Mouse (Mus musculus) MEL (cell line): ENCODE data around the gene Golm1. TPM values are rescaled to one million over a fixed set of nuclear protein-coding genes. Genes with fewer than 3 reads are reported as not detected.
A peak's percentile ranks its signal among the peaks of the same experiment; 100 is the strongest.

Source experiments
- DNase-seq: peaks from one replicate; pipeline ENCODE4 v3.0.0; 2011; ENCODE audit warnings: low read depth, low spot score
- H3K27ac ChIP-seq: 2 replicates; pipeline ENCODE4 v1.5.1; 2012; ENCODE audit warnings: low read depth, mild to moderate bottlenecking, control low read depth, low read length, moderate library complexity; ENCODE audit not compliant: control insufficient read depth
- H3K27me3 ChIP-seq, 2 experiments: fragments of 150-350 bp in 1 of 2; sonication (generic) in 1 of 2; 2 replicates each; pipeline ENCODE4 v1.6.1; 2012; ENCODE audit warnings: low read length in 2 of 2, mild to moderate bottlenecking in 2 of 2, improper control_type of control experiment in 1 of 2, moderate library complexity in 1 of 2; ENCODE audit not compliant: insufficient read depth in 2 of 2, control insufficient read depth in 1 of 2
- H3K36me3 ChIP-seq, 2 experiments: 2 replicates each; pipeline ENCODE4 v1.6.1; 2012 to 2014; ENCODE audit warnings: low read length in 2 of 2, improper control_type of control experiment in 1 of 2, inconsistent platforms in 1 of 2, mild to moderate bottlenecking in 1 of 2; ENCODE audit not compliant: insufficient read depth in 2 of 2, control insufficient read depth in 1 of 2
- H3K4me1 ChIP-seq, 2 experiments: fragments of 150-350 bp in 1 of 2; sonication (generic) in 1 of 2; 2 replicates each; pipeline ENCODE4 v1.6.1; 2012; ENCODE audit warnings: low read length in 2 of 2, improper control_type of control experiment in 1 of 2, mild to moderate bottlenecking in 1 of 2; ENCODE audit not compliant: insufficient read depth in 2 of 2, control insufficient read depth in 1 of 2
- H3K4me3 ChIP-seq, 2 experiments: fragments of 150-350 bp in 1 of 2; sonication (generic) in 1 of 2; 2 replicates each; pipeline ENCODE4 v1.5.1; 2012; ENCODE audit warnings: low read depth in 2 of 2, low read length in 2 of 2, mild to moderate bottlenecking in 2 of 2, moderate library complexity in 2 of 2, control low read depth in 1 of 2, improper control_type of control experiment in 1 of 2; ENCODE audit not compliant: control insufficient read depth in 1 of 2, insufficient read depth in 1 of 2
- H3K79me2 ChIP-seq: 2 replicates; pipeline ENCODE4 v1.6.1; 2012; ENCODE audit warnings: mild to moderate bottlenecking, low read length, moderate library complexity; ENCODE audit not compliant: control insufficient read depth, poor library complexity, insufficient read depth
- H3K9ac ChIP-seq: 2 replicates; pipeline ENCODE4 v1.6.1; 2012; ENCODE audit warnings: low read depth, mild to moderate bottlenecking, control low read depth, low read length, moderate library complexity; ENCODE audit not compliant: control insufficient read depth, poor library complexity, severe bottlenecking
- H3K9me3 ChIP-seq: fragments of 150-350 bp; sonication (generic); replicated peaks from 2 replicates; pipeline ENCODE4 v1.6.1; 2012; ENCODE audit warnings: mild to moderate bottlenecking, low read length, improper control_type of control experiment, moderate library complexity; ENCODE audit not compliant: insufficient read depth
- BHLHE40 ChIP-seq: IDR thresholded peaks from 2 replicates; pipeline ENCODE4 v1.6.1; 2012; ENCODE audit warnings: low read depth, mild to moderate bottlenecking, inconsistent platforms, low read length, improper control_type of control experiment, borderline replicate concordance
- CTCF ChIP-seq, 3 experiments: IDR thresholded peaks in 2 of 3; conservative IDR thresholded peaks in 1 of 3; 2 replicates each; pipeline ENCODE4 v1.5.1; 2011 to 2012; ENCODE audit warnings: low read length in 3 of 3, low read depth in 2 of 3, mild to moderate bottlenecking in 2 of 3, improper control_type of control experiment in 1 of 3, inconsistent platforms in 1 of 3, mixed read lengths in 1 of 3, moderate library complexity in 1 of 3; ENCODE audit not compliant: control insufficient read depth in 1 of 3, insufficient read depth in 1 of 3, poor library complexity in 1 of 3, severe bottlenecking in 1 of 3
- EP300 ChIP-seq, 2 experiments: IDR thresholded peaks; 2 replicates each; pipeline ENCODE4 v1.6.1; 2011; ENCODE audit warnings: improper control_type of control experiment in 2 of 2, low read length in 2 of 2, low read depth in 1 of 2, mild to moderate bottlenecking in 1 of 2
- GABPA ChIP-seq: IDR thresholded peaks from 2 replicates; pipeline ENCODE4 v1.6.1; 2012; ENCODE audit warnings: low read depth, mild to moderate bottlenecking, inconsistent platforms, low read length, improper control_type of control experiment, moderate library complexity
- GATA1 ChIP-seq: IDR thresholded peaks from 2 replicates; pipeline ENCODE4 v1.6.1; 2011; ENCODE audit warnings: low read depth, low read length, improper control_type of control experiment
- KAT2A ChIP-seq: conservative IDR thresholded peaks from 2 replicates; pipeline ENCODE4 v1.6.1; 2012; ENCODE audit warnings: low read depth, low read length, improper control_type of control experiment, inconsistent platforms
- MAX ChIP-seq: IDR thresholded peaks from 2 replicates; pipeline ENCODE4 v1.6.1; 2011; ENCODE audit warnings: low read length, improper control_type of control experiment
- MAZ ChIP-seq: IDR thresholded peaks from 2 replicates; pipeline ENCODE4 v1.6.1; 2012; ENCODE audit warnings: low read depth, mild to moderate bottlenecking, inconsistent platforms, low read length, improper control_type of control experiment
- MEF2A ChIP-seq: IDR thresholded peaks from 2 replicates; pipeline ENCODE4 v1.6.1; 2014; ENCODE audit warnings: low read depth, mild to moderate bottlenecking, inconsistent platforms, low read length, improper control_type of control experiment; ENCODE audit not compliant: poor library complexity, insufficient replicate concordance, severe bottlenecking; ENCODE audit errors: extremely low read depth
- MYC ChIP-seq: IDR thresholded peaks from 2 replicates; pipeline ENCODE4 v1.6.1; 2011; ENCODE audit warnings: low read depth, mild to moderate bottlenecking, low read length, improper control_type of control experiment, moderate library complexity
- NRF1 ChIP-seq: IDR thresholded peaks from 2 replicates; pipeline ENCODE4 v1.6.1; 2014; ENCODE audit warnings: low read depth, mild to moderate bottlenecking, inconsistent platforms, low read length, improper control_type of control experiment, moderate library complexity; ENCODE audit not compliant: poor library complexity, insufficient read depth, severe bottlenecking
- POLR2AphosphoS2 ChIP-seq: IDR thresholded peaks from 2 replicates; pipeline ENCODE4 v1.6.1; 2011; ENCODE audit warnings: low read length, improper control_type of control experiment
- SIN3A ChIP-seq: IDR thresholded peaks from 2 replicates; pipeline ENCODE4 v1.6.1; 2012; ENCODE audit warnings: low read length, improper control_type of control experiment, inconsistent platforms
- SMC3 ChIP-seq: IDR thresholded peaks from 2 replicates; pipeline ENCODE4 v1.6.1; 2011; ENCODE audit warnings: low read depth, low read length, improper control_type of control experiment
- TAL1 ChIP-seq: IDR thresholded peaks from 2 replicates; pipeline ENCODE4 v1.6.1; 2012; ENCODE audit warnings: mild to moderate bottlenecking, inconsistent platforms, low read length, moderate library complexity, mixed read lengths
- TCF12 ChIP-seq: IDR thresholded peaks from 2 replicates; pipeline ENCODE4 v1.6.1; 2014; ENCODE audit warnings: low read depth, mild to moderate bottlenecking, inconsistent platforms, low read length, improper control_type of control experiment, moderate library complexity
- UBTF ChIP-seq: IDR thresholded peaks from 2 replicates; pipeline ENCODE4 v1.6.1; 2012; ENCODE audit warnings: low read depth, mild to moderate bottlenecking, inconsistent platforms, low read length, improper control_type of control experiment, moderate library complexity, borderline replicate concordance; ENCODE audit not compliant: insufficient read depth
- USF1 ChIP-seq: IDR thresholded peaks from 2 replicates; pipeline ENCODE4 v1.6.1; 2014; ENCODE audit warnings: low read depth, mild to moderate bottlenecking, inconsistent platforms, low read length, improper control_type of control experiment, moderate library complexity
- USF2 ChIP-seq, 2 experiments: IDR thresholded peaks; 2 replicates each; pipeline ENCODE4 v1.6.1; 2011 to 2012; ENCODE audit warnings: improper control_type of control experiment in 2 of 2, low read length in 2 of 2, borderline replicate concordance in 1 of 2, inconsistent platforms in 1 of 2, low read depth in 1 of 2, mild to moderate bottlenecking in 1 of 2; ENCODE audit not compliant: insufficient read depth in 1 of 2
- ZC3H11A ChIP-seq: IDR thresholded peaks from 2 replicates; pipeline ENCODE4 v1.6.1; 2012; ENCODE audit warnings: low read depth, mild to moderate bottlenecking, inconsistent platforms, low read length, improper control_type of control experiment
- polyA plus RNA-seq, 2 experiments: library from polyadenylated mRNA; stranded (reverse) in 1 of 2; unstranded in 1 of 2; fragments of >175 nt in 1 of 2; fragments of >200 nt in 1 of 2; gene quantifications; 2 replicates each; pipeline versions ENCODE4 v1.2.1 to v1.2.4; 2012; ENCODE audit warnings: low replicate concordance in 2 of 2, low read depth in 1 of 2; ENCODE audit not compliant: insufficient read length in 2 of 2, insufficient read depth in 1 of 2, missing spikeins in 1 of 2
- total RNA-seq: library from RNA; depleted of rRNA; stranded (reverse); fragments of 300-350 nt; gene quantifications from 2 replicates; pipeline ENCODE4 v1.2.3, GENCODE M21; 2012

The Golm1 gene
- total and polyA plus RNA-seq, 3 experiments = 22.1 to 26.8 TPM; not detected in 1

GRCm38 (mm10) chr13:59690576-59690975 is 15.0 kb upstream of the Golm1 start:
- peaks cover 0 to 11% of the 10 kb centered on the region in 2 experiments; a peak in 2 of 4 replicates for H3K36me3 ChIP-seq
- no peak overlapping the region for H3K9ac ChIP-seq
- H3K4me3 ChIP-seq = no peak overlapping the region
- peaks cover 0 to 13% of the 10 kb centered on the region in 2 experiments; a peak in 3 of 4 replicates for H3K4me1 ChIP-seq
- no peaks in the 10 kb centered on the region for H3K79me2 ChIP-seq
- H3K27me3 ChIP-seq = no peaks in the 10 kb centered on the region
- 0 out of 6 replicates have a peak, but pooled peaks of 1 of the 3 experiments have one; percentile 4 for TF ChIP-seq CTCF (IDR thresholded peaks at IDR 0.05 in 2 of 3, conservative IDR thresholded peaks at IDR 0.05 in 1 of 3; ENCODE audit: control insufficient read depth in 1 of 3, insufficient read depth in 1 of 3, low read depth in 2 of 3, low read length in 3 of 3, poor library complexity in 1 of 3, severe bottlenecking in 1 of 3)
- no peak for TF ChIP-seq NRF1
- no peak for TF ChIP-seq MEF2A
- H3K27ac ChIP-seq = no peak overlapping the region
- no peak for DNase-seq
- H3K9me3 ChIP-seq = no peaks in the 10 kb centered on the region

GRCm38 (mm10) chr13:59689843-59690242 is 14.2 kb upstream of the Golm1 start:
- Histone ChIP-seq H3K9ac (no peak overlapping the region), H3K4me1 (peaks cover 0 to 13% of the 10 kb centered on the region in 2 experiments; a peak in 3 of 4 replicates), H3K27ac (no peak overlapping the region), H3K79me2 (no peaks in the 10 kb centered on the region), H3K9me3 (no peaks in the 10 kb centered on the region), H3K4me3 (no peak overlapping the region), H3K27me3 (no peaks in the 10 kb centered on the region), H3K36me3 (peaks cover 0 to 11% of the 10 kb centered on the region in 2 experiments; a peak in 2 of 4 replicates)
- peak; percentile 37 for DNase-seq
- TF ChIP-seq GATA1 (peak; percentile 49; the same call in 1 of the 2 replicates), SMC3 (no peak), EP300 (IDR thresholded peaks at IDR 0.05; ENCODE audit: low read depth in 1 of 2, low read length in 2 of 2) (peak; percentile 58 to 71), BHLHE40 (peak; percentile 28; the same call in 1 of the 2 replicates), TCF12 (peak; percentile 45; the same call in 1 of the 2 replicates), MYC (0 out of 2 replicates have a peak, but pooled peaks have one; percentile 17), UBTF (no peak), TAL1 (no peak)

GRCm38 (mm10) chr13:59689313-59689712 is 13.7 kb upstream of the Golm1 start:
- Histone ChIP-seq H3K9ac (no peak overlapping the region), H3K4me1 (peaks cover 0 to 13% of the 10 kb centered on the region in 2 experiments; a peak in 3 of 4 replicates), H3K27ac (no peak overlapping the region), H3K79me2 (no peaks in the 10 kb centered on the region)
- DNase-seq = peak; percentile 28
- TF ChIP-seq MEF2A (no peak), SIN3A (no peak), POLR2AphosphoS2 (no peak), MYC (no peak), GABPA (no peak), GATA1 (no peak), USF2 (IDR thresholded peaks at IDR 0.05; ENCODE audit: borderline replicate concordance in 1 of 2, insufficient read depth in 1 of 2, low read depth in 1 of 2, low read length in 2 of 2) (no peak), MAX (no peak), TCF12 (no peak), MAZ (no peak), UBTF (no peak), ZC3H11A (no peak), USF1 (no peak), KAT2A (no peak)
- TF ChIP-seq, all 39 proteins: peak for 0
- H3K9me3 ChIP-seq = no peaks in the 10 kb centered on the region
- no peaks in the 10 kb centered on the region for H3K27me3 ChIP-seq
- H3K4me3 ChIP-seq = no peak overlapping the region
- H3K36me3 ChIP-seq = peaks cover 0 to 11% of the 10 kb centered on the region in 2 experiments; a peak in 2 of 4 replicates
